Mouse (Mus musculus): ENCODE results near the gene Fam178b.

Gene Fam178b

GRCm38 (mm10) chr1:36512966-36513280 lies 170.1 kb downstream of the Fam178b start:
- DNase-seq: no peak

Measured in cerebellum, postnatal 14 days (tissue).